Mouse (Mus musculus) megakaryocyte-erythroid progenitor cell, adult 5-6 weeks (primary cell): ENCODE measurements at regions not wholly inside any gene's neighbourhood (a gene's known extent, or its start where the extent isn't known, plus 50 kb on each side); places are given as distances from the start of the nearest gene placed in this dataset.

ENCODE experiments used
- ATAC-seq: replicated peaks from 2 replicates; pipeline ENCODE4 v1.8.0; 2016; ENCODE audit warnings: mild to moderate bottlenecking, inconsistent platforms; ENCODE audit not compliant: severe bottlenecking, poor library complexity, low FRiP score, low TSS enrichment

GRCm38 (mm10) chr13:94619511-94619910 is 169.2 kb upstream of the Tbca start:
- no peak for ATAC-seq

- no peak for ATAC-seq
Measured at GRCm38 (mm10) chr13:94630055-94630454, 158.7 kb upstream of the Tbca start.

DNA sequence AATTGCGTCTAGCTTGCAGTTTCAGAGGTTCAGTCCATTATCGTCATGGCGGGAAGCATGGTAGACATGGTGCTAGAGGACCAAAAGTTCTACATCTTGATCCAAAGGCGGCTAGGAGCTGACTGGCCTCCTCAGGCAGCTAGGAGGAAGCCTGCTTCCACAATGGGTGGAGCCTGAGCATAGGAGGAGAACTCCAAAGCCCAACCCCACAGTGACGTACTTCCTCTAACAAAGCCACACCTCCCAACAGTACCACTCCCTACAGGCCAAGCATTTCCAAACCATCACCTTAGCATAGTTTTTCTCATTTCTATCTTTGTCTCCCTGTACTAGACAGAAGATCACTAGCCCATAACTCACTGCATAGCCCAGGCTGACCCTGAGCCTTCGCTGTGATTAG is 158.0 kb upstream of the Tbca start:
- ATAC-seq, result no peak

DNA sequence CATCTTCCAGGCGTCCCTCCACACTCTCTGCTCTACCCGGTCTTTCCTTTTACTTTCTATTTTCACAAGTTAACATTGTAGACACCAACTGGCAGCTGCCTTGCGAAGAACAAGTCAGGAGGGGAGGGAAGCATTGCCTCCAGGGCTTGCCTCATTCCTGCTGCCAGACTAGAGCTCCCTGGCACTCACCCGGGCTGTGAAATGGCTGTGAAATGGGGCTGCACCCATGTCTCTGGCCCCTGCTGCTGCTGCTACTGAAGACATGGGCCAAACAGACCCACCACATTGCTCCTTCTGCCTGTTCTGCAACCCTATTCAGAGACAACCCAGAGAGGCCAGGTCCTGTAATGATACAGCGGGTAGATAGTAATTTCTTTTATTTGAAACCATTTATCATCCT is 156.0 kb upstream of the Tbca start:
- ATAC-seq, result no peak

DNA sequence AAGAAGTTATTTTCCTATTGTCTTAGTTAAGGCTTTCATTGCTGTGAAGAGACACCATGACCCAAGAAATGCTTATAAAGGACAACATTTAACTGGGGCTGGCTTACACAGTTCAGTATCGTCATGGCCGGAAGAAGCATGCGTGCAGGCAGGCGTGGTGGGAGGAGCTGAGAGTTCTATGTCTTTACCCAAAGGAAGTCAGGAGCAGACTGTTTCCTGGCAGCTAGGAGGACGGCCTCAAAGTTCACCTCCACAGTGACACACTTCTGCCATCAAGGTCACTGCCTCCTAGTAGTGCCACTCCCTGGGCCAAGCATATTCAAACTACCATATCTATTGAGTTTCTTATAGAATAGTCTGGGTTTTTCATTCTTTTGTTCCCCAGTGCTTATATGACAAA is 148.4 kb upstream of the Tbca start:
- ATAC-seq, result no peak

DNA sequence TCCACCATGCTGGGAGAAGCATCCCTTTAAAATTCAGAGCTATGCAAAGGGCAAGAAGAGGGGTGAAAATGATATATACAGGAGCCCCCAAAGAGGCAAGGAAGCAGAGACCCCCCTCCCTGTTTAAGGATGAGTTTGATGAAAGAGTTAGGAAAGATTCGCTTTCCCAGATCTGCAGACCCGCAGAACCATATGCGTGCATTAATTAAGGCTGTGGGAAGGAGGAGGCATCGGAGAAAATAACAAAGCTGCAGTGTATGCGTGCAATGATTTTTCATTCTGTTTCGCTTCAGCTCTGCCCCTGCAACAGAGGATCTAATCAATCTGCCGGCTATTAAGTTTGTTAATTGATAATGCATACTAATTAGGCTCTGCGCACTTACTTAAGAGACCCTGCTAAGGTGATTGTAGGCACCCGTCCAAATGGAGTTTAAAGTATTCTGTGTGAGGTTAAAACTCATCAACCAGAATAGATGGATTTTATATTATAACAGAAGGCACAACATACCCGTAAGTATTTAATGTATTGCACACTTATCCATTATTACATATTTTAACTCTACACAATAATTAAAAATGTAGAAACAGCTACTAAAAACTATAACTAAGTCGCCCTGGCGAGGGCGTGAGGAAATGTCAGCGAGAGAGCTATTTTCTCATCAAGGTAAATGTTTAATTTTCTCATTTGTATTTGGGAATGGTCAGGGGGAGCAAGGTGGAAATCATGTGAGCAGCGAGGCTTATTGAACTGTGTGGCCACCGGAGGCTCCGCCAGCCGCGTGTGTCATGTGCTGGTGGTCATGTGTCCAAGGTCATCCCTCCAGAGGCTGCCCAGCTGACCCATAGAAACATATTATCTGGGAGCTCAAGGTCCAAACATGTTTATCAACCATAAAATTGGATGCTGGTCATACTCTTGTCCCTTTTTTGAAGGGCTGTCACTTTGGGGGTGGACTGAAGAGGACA is 143.2 kb upstream of the Tbca start:
- no peak for ATAC-seq

GRCm38 (mm10) chr13:94646326-94646725 is 142.4 kb upstream of the Tbca start:
- ATAC-seq, result no peak

- ATAC-seq, result no peak
Measured at GRCm38 (mm10) chr13:94646781-94647555, 141.7 kb upstream of the Tbca start.

- ATAC-seq, result no peak
Measured at GRCm38 (mm10) chr13:94647566-94647965, 141.1 kb upstream of the Tbca start.

DNA sequence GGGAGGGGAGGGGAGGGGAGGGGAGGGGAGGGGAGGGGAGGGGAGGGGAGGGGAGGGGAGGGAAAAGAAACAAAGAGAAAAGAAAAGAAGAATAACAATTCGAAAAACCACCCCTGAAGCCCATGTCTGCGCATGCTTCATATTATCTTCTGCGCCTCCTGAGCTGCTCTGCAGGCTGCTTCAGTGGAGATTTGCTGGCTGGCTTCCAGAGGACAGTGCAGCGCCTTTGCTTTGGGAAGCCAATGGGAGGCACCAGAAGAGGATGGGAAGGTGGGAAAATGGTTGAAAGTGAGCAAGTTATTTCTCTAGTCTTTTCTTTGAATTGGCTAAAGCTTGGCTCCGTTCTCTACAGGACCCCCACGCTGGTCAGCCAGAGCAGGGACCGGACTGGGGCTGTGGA is 137.8 kb upstream of the Tbca start:
- ATAC-seq, result no peak

GRCm38 (mm10) chr13:94667604-94668003 is 121.1 kb upstream of the Tbca start:
- no peak for ATAC-seq

GRCm38 (mm10) chr13:94668276-94668675 is 120.4 kb upstream of the Tbca start:
- no peak for ATAC-seq

DNA sequence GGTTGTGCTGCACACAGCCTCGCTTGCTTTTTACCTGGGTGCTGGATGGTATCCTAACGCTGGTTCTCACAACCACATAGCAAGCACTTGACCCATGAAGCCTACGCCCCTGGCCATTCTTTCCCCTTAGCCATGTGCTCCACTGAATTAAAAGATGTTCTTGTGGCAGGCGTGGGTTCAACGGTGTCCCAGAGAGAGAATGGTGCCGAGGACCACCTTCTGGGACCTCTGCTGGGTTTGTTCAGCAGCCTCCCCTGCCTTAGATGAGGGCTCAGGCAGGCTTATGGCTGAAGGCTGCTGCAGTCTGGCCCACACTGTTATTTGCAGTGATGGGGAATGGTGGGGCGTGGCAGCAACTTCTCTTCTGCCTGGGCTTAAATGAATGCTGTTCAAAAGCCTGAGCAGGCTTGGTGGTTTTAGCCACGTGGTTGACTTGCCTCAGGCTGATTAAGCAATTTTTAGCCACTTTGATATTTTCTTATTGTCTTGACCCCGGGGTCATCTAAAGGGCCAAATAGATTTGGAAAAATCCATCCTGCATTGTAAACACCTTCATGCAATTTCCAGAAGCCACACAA is 119.5 kb upstream of the Tbca start:
- no peak for ATAC-seq

DNA sequence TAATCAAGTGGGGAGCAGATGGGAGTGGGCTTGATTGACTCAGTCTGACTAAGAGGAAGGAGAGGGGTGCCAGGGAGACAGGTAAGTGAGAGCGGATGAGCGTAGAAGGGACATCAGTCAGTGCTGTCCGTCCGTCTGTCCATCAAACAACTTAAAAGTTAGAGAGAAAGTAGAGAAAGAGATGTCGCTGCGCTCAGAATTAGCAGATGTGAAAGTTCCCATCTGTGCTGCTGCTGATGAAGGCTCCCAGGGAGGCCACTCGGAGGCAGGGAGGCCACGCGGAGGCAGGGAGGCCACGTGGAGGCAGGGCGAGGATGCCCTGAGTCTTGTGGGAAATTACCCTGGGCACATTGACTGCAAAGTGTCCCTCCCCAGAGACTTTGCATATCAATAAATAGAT is 118.4 kb upstream of the Tbca start:
- ATAC-seq, result no peak

DNA sequence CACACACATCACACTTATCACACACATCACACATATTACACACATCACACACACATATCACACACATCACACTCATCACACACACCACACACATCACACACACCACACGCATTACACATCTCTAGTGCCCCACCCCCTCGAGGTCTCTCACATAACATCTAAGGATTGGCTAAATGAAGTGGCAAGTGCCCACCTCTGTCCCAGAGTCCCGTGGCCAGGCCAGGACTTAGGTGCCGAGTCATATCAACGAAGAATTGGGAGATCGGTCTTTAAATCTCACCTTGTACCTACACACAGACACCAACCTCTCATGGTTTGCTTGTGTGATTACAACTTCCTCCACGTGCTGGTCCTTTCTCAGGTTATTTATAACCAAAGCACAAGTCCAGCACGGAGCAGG is 117.7 kb upstream of the Tbca start:
- ATAC-seq, result no peak

DNA sequence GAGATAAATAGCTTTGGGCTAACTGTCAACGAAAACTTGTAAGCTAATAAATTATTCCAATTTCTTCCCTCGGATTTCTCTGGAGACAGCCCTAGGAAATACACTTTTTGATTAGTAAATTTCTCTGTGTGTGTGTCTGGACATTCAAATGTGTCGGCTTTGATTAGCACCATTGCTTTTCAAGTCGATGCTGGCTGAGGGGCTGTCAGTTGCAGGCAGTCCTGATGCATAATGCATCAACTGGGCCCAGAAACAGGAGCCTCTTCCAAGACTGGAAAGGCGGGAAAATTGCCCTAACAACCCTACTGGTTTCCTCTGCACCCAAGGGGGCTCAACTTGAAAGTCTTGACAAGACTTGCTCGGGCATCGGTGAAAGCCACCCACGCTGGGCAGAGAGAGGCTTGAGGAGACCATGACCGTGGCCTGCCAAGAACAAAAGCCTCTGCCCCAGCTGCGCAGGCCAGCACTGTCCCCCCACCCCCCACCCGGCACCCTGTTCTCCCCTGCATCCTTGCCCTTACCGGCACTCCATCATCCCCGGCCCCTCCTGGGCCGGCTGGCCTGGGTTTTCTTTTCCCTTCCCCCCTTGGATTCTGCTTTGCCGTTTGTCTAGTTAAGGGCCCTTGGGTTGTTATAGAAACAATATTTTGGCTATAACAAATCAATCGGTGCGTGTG is 108.1 kb upstream of the Tbca start:
- no peak for ATAC-seq

DNA sequence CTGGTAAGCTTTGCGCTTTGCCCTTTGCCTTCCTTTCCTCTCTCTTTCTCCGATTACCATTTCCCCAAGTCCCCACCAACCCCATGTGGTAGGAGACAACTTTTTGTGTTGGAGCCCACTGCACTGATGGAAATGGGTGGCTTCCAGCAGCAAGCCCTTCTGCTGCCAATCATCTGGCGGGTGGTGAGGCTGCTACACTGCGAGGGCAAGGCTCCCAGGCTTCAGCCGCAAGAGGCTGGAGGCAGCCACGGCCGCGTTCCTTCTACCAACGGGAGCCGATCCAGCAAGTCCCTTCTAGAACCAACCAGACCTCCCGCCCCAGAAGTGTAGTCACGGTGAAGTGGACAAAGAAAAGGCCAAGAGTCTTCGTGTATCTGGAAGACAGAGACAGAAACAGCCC is 107.1 kb upstream of the Tbca start:
- no peak for ATAC-seq

- no peak for ATAC-seq
Measured at GRCm38 (mm10) chr13:94685191-94685590, 103.5 kb upstream of the Tbca start.

- ATAC-seq, result no peak
Measured at GRCm38 (mm10) chr13:94687295-94687694, 101.4 kb upstream of the Tbca start.

- ATAC-seq, result no peak
Measured at GRCm38 (mm10) chr13:94706641-94707053, 82.1 kb upstream of the Tbca start.
